ENCODE assay signal across 8 mouse cellular contexts in genomic region chr8:88576351-88577142, GRCm38 (mm10). TPM values are rescaled to one million over a fixed set of nuclear protein-coding genes. Genes with fewer than 3 reads are reported as not detected.
DNase-seq lines count a peak whose midpoint lies in the region; ATAC-seq and TF ChIP-seq lines count a peak whose summit lies in the region.

No protein-coding gene starts in this region.

- intact Hi-C loops in heart, adult 2 months (cut with DNase I), result no loop called here

- no peak overlapping the region for H3K9ac ChIP-seq in neural tube, embryonic 15.5 days (replicated peaks)
- no peak overlapping the region for H3K9ac ChIP-seq in heart, adult 2 months (ENCODE audit: low read depth, low read length)

- peaks cover 59% of the 10 kb centered on the region for H3K4me1 ChIP-seq in neural tube, embryonic 15.5 days
- peaks cover 6% of the 10 kb centered on the region; the same call in 1 of the 2 replicates for H3K4me1 ChIP-seq in heart, adult 2 months (ENCODE audit: control insufficient read depth, insufficient read depth, low read length)

- H3K27ac ChIP-seq in neural tube, embryonic 15.5 days (replicated peaks), result peak overlapping the region; percentile 9; the same call in 1 of the 2 replicates
- H3K27ac ChIP-seq in heart, adult 2 months, result peak overlapping the region; percentile 9; the same call in 1 of the 2 replicates

- H3K9me3 ChIP-seq in neural tube, embryonic 15.5 days (replicated peaks), result no peaks in the 10 kb centered on the region

- TF ChIP-seq POLR2A in heart, adult 2 months (IDR thresholded peaks at IDR 0.05; ENCODE audit: insufficient read depth, low read depth, low read length), result no peak

- no peak overlapping the region for H3K4me3 ChIP-seq in neural tube, embryonic 15.5 days (replicated peaks)
- no peak overlapping the region for H3K4me3 ChIP-seq in heart, adult 2 months

- no peak for TF ChIP-seq CTCF in heart, adult 2 months (IDR thresholded peaks at IDR 0.05)

- no peak for DNase-seq in neural tube, embryonic 10.5 days (ENCODE audit: extremely low spot score, low spot score)
- peak; percentile 50 to 78 for DNase-seq in heart, adult 2 months
- DNase-seq in layer of hippocampus, postnatal 36 days, result peak; percentile 32 to 37
- peak; percentile 62 for DNase-seq in ovary, postnatal 10 days (ENCODE audit: low spot score)
- DNase-seq in cerebellum, adult 18-20 months, result no peak

- WGBS in neural tube, embryonic 15.5 days, result 83% methylated on average over 10 of the region's 10 CpGs
- 48% methylated on average over 10 of the region's 10 CpGs for WGBS in heart, adult 2 months

- no peaks in the 10 kb centered on the region for H3K27me3 ChIP-seq in neural tube, embryonic 15.5 days (replicated peaks)
- H3K27me3 ChIP-seq in heart, adult 2 months (ENCODE audit: control insufficient read depth, insufficient read depth, low read length), result no peaks in the 10 kb centered on the region

- no peak for TF ChIP-seq EP300 in heart, adult 2 months (IDR thresholded peaks at IDR 0.05; ENCODE audit: insufficient read depth, low read depth, low read length)

- H3K79me2 ChIP-seq in heart, adult 2 months (replicated peaks; ENCODE audit: control insufficient read depth, insufficient read depth, low read length), result no peaks in the 10 kb centered on the region

- no peak overlapping the region for H3K4me2 ChIP-seq in neural tube, embryonic 15.5 days

- ATAC-seq in neural tube, embryonic 15.5 days (ENCODE audit: low FRiP score), result no peak
- no peak for ATAC-seq in monocyte, adult 5-6 weeks (replicated peaks; ENCODE audit: insufficient number of reproducible peaks, low FRiP score, low TSS enrichment, poor library complexity, severe bottlenecking)
- no peak for ATAC-seq in CD4-positive, CD25-positive, alpha-beta regulatory T cell, adult 4 months

- no peaks in the 10 kb centered on the region for H3K36me3 ChIP-seq in neural tube, embryonic 15.5 days
- H3K36me3 ChIP-seq in heart, adult 2 months (ENCODE audit: control insufficient read depth, insufficient read depth, low read length), result no peaks in the 10 kb centered on the region

RNA-seq across cellular contexts. Expression of gene Nkd1, which starts 55.4 kb away (rescaled TPM):
- 39.5 and 40.2 TPM in 2 replicates for polyA plus RNA-seq in neural tube, embryonic 15.5 days (2015; fragmentation: Nextera tagmentation; extraction: Ambion mirVana)
- 1 to 10 TPM; 2.3 to 2.9 TPM for total RNA-seq in heart, adult 2 months (2021)
- 3.4 and 3.6 TPM in 2 replicates for polyA plus RNA-seq in heart, adult 2 months (2012; rRNA removed)
- 10 to 100 TPM; 10.1 to 11.9 TPM for total RNA-seq in layer of hippocampus, postnatal 36 days (2021)
- total RNA-seq in monocyte, adult 5-6 weeks (2017), result 0.85 to 1.2 TPM in 2 of 3 replicates, not detected in the other
- polyA plus RNA-seq in CD4-positive, CD25-positive, alpha-beta regulatory T cell, adult 4 months (2017; shearing (Covaris generic)), result not detected

RNA-seq across cellular contexts. Expression of gene Snx20, which starts 59.4 kb away (rescaled TPM):
- 1.2 and 2.4 TPM in 2 replicates for polyA plus RNA-seq in neural tube, embryonic 15.5 days (2015; fragmentation: Nextera tagmentation; extraction: Ambion mirVana)
- 1 to 10 TPM; 1.0 to 1.6 TPM for total RNA-seq in heart, adult 2 months (2021)
- 0.76 and 1.1 TPM in 2 replicates for polyA plus RNA-seq in heart, adult 2 months (2012; rRNA removed)
- total RNA-seq in layer of hippocampus, postnatal 36 days (2021), result 1 to 10 TPM; 1.2 to 1.6 TPM
- total RNA-seq in monocyte, adult 5-6 weeks (2017), result 67.8 to 81.1 TPM (median 72.6 TPM) in 3 replicates
- 10 to 100 TPM; 15.0 to 16.8 TPM for polyA plus RNA-seq in CD4-positive, CD25-positive, alpha-beta regulatory T cell, adult 4 months (2017; shearing (Covaris generic))

Comparison
In these comparisons a context has a peak if more than half of its experiments do, and no peak if none do; other contexts are left out.
1. DNase-seq: peak in heart, adult 2 months (2 of 2), layer of hippocampus, postnatal 36 days (2 of 2) and ovary, postnatal 10 days (single experiment); none in neural tube, embryonic 10.5 days (single experiment) and cerebellum, adult 18-20 months (0 of 2).
2. RNA of gene Snx20, which starts 59.4 kb away (total RNA-seq): 67.8 to 81.1 TPM in monocyte, adult 5-6 weeks; 1.2 to 1.6 TPM in layer of hippocampus, postnatal 36 days and 1.0 to 1.6 TPM in heart, adult 2 months; every median in the first group is over 10 times any median in the second.